Mouse (Mus musculus) heart, adult 9 months (tissue): Measurements from ENCODE around the gene Tmsb15a.
A peak's percentile ranks its signal among the peaks of the same experiment; 100 is the strongest.
"Not testable (repeated sequence)": the region's sequence is repeated elsewhere in the genome, so short reads cannot be mapped to it uniquely, and the experiment has no call there.

Experiments used
- DNase-seq, 2 experiments: peaks; one replicate each; pipeline ENCODE4 v3.0.0; 2022; ENCODE audit warnings: low spot score in 2 of 2

Tmsb15a gene

DNA sequence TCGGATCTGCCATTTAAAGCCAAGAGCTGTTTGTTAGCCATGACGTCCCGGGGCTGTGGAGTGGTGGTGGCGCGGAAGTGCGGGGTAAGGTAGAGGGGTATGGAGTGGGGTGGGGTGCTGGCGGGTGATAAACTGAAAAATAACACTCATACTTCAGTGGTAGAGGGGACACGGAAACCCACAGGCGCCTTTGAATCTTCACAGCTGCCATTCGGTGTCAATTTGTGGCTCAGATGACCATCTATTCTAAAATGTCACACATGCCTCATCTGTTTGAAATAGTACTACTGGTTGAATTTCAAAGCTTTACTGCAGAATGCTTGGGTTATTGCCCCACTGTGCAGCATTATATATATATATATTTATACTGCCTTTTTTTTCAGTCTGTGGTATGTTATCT lies at the start of gene Tmsb15a:
Tmsb15a (minus strand) TSS at position 101 of the 400 bp plus-strand sequence.
- DNase-seq: no peak

GRCm38 (mm10) chrX:135768565-135768964 lies 43.5 kb upstream of the Tmsb15a start:
- no peak for DNase-seq

- DNase-seq: no peak
Observed at GRCm38 (mm10) chrX:135768043-135768548, 43.0 kb upstream of the Tmsb15a start.

- no peak for DNase-seq
Observed at GRCm38 (mm10) chrX:135761707-135762106, 36.6 kb upstream of the Tmsb15a start.

DNA sequence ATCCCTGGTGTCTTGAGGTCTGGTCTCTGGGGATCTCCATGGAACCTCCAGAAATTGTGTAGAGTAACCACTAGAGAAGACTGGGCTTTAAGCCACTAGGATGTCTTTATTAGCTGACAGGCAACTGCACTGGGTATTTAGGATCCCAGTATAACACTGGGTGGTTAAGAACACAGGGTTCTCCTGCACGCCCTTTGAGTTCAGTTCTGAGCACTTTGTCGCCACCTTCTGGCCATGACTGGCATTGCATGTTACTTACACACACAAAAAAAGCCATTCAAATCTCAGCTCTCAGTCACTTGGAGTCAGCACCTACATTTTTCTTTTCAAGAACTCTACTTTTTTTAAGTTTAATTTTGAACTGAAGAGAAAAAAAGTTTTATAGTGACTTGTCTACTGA lies 27.8 kb upstream of the Tmsb15a start:
- peak; percentile 1 to 46 for DNase-seq

- not testable (repeated sequence) for DNase-seq
Observed at GRCm38 (mm10) chrX:135745376-135745775, 20.3 kb upstream of the Tmsb15a start.

- no peak for DNase-seq
Observed at GRCm38 (mm10) chrX:135743056-135743355, 17.9 kb upstream of the Tmsb15a start.

- DNase-seq: peak; percentile 80 to 89
Observed at GRCm38 (mm10) chrX:135742304-135743055, 17.4 kb upstream of the Tmsb15a start, which contains the start of the genes Armcx5 and Gprasp1. Armcx5 (plus strand) TSS chrX:135742733. Gprasp1 (plus strand) TSS chrX:135742733.

DNA sequence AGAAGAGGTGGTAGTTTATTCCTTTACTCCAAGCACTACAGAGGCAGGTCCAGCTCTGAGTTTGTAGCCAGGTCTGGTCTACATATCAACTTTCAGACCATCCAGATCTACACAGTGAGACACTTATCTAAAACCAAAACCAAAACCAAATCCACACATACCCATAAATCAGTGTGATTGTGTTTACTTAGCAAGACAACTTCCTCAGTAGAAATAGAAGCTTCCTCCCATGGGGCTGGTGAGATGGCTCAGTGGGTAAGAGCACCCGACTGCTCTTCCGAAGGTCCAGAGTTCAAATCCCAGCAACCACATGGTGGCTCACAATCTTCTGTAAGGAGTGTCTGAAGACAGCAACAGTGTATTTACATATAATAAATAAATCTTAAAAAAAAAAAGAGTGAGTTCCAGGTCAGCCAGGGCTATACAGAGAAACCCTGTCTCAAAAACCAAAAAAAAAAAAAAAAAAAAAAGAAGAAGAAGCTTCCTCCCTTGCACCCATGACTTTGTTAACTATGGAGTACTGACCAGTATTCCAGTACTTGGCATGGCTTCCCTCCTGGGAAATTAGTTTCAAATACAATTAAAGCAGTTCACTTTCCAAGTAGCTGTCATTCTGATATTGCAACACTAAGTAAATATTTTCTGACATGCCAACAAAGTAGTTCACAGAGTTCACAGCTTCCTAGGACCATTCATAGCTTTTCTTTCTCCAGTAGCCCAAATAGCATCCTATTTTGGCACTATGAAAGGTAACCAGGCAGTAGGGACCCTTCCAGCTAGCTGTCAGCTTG lies 13.9 kb upstream of the Tmsb15a start:
- peak in 1 of 2 experiments; percentile 8 for DNase-seq

DNA sequence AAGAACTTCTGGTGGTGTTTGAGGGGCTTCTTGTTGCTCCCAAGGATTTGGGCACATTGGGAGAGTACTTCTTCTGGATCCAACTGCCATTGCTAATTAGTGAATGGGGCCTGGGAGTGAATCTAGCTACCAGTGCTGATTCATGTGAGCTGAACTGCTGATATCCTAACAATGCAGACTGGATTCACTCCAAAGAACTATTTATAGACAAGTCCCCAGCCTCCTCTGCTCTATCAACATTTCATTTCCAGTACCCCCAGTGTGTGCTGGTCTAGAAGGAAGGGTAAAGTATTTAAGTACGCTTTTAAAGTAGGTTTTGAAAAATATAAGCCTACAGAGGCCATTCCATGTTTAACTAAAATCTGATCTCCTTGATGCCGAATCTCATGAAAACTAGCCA lies 12.2 kb downstream of the Tmsb15a start:
- peak in 1 of 2 experiments; percentile 2 for DNase-seq

- DNase-seq: no peak
Observed at GRCm38 (mm10) chrX:135704349-135704748, 20.7 kb downstream of the Tmsb15a start.

DNA sequence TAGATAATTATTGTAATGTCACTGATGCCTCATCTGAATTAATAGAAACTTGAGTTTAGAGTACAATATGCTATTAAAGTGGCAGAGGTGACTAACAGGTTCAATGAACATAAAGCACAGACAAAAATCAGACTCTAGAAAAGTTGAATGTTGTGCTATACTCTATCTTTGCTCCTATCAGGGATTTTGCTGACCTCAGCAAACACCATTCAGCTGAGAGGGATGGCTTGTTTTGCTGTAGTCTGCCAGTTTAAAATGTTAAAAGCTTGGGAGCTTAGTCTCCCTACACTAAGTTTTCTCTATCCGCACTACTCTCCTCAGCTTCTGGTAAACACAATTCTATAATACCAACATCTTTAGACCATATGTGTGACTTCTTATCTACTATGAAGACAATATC lies 21.9 kb downstream of the Tmsb15a start:
- DNase-seq: no peak

GRCm38 (mm10) chrX:135693633-135694032 lies 31.4 kb downstream of the Tmsb15a start, which contains the start of gene Tcp11x2:
Tcp11x2 (minus strand) TSS chrX:135693790.
- no peak for DNase-seq

DNA sequence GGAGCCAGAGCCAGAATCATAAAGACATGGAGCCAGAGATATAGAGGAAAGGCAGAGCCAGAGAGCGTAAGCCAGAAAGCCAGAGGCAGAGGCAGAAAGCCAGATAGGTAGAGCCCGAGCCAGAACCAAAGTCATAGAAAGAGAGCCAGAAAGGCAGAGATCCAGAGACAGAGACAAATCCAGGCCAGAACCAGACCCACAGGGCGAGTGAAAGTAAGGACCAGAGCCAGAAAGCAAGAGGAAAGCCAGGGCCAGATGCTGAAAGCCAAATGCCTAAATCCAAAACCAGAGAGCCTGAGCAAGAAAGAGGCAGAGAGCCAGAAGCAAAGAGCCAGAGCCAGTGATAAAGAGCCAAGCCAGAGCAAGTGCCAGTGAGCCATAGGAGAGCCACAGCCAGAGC lies 37.3 kb downstream of the Tmsb15a start:
- peak in 1 of 2 experiments; percentile 1 for DNase-seq

DNA sequence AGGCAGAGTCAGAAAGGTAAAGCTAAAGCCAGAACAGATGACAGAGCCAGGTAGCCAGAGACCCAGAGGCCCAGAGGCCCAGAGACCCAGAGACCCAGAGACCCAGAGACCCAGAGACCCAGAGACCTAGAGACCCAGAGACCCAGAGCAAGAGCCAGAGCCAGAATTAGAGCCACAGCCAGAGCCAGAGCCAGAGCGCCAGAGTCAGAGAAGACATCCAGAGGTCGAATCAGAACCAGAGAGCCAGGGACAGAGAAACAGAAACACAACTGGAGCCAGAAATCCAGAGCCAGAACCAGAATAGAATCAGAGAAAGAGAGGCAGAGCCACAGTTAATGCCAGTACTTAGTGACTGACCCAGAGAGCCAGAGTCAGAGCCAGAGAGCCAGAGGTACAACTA lies 43.2 kb downstream of the Tmsb15a start:
- DNase-seq: peak; percentile 11 to 14
